Mouse (Mus musculus) G1E (cell line): ENCODE measurements around the gene Prrg2. TPM values are rescaled to one million over a fixed set of nuclear protein-coding genes. Genes with fewer than 3 reads are reported as not detected.

Source experiments
- ATAC-seq: 2 replicates; pipeline ENCODE4 v1.8.0; 2016; ENCODE audit warnings: mild to moderate bottlenecking; ENCODE audit not compliant: insufficient number of reproducible peaks, poor library complexity, low FRiP score, severe bottlenecking; ENCODE audit errors: extremely low read depth
- DNase-seq: peaks from one replicate; pipeline ENCODE4 v3.0.0; 2012; ENCODE audit warnings: low spot score
- H3K27me3 ChIP-seq: 2 replicates; pipeline ENCODE4 v1.6.1; 2012; ENCODE audit warnings: mild to moderate bottlenecking, low read length, inconsistent platforms; ENCODE audit not compliant: insufficient read depth
- H3K36me3 ChIP-seq: replicated peaks from 2 replicates; pipeline ENCODE3; 2012; ENCODE audit warnings: mild to moderate bottlenecking, inconsistent platforms
- H3K4me1 ChIP-seq: 2 replicates; pipeline ENCODE4 v1.6.1; 2012; ENCODE audit warnings: low read depth, low read length, inconsistent platforms, mixed read lengths; ENCODE audit not compliant: insufficient read depth
- H3K4me3 ChIP-seq: 2 replicates; pipeline ENCODE4 v1.5.1; 2012; ENCODE audit warnings: low read depth, mild to moderate bottlenecking, inconsistent platforms, low read length, moderate library complexity, mixed read lengths
- H3K9me3 ChIP-seq: replicated peaks from 2 replicates; pipeline ENCODE4 v1.6.1; 2012; ENCODE audit warnings: inconsistent platforms
- CTCF ChIP-seq: IDR thresholded peaks from 2 replicates; pipeline ENCODE4 v1.5.1; 2012; ENCODE audit warnings: low read depth, low read length, inconsistent platforms, mixed read lengths
- GATA1 ChIP-seq: IDR thresholded peaks from 2 replicates; pipeline ENCODE4 v1.6.1; 2012; ENCODE audit warnings: borderline replicate concordance, low read length, inconsistent platforms, mixed read lengths
- GATA2 ChIP-seq: IDR thresholded peaks from 2 replicates; pipeline ENCODE4 v1.6.1; 2012; ENCODE audit warnings: low read depth, low read length, inconsistent platforms, borderline replicate concordance
- POLR2AphosphoS5 ChIP-seq: IDR thresholded peaks from 2 replicates; pipeline ENCODE4 v1.6.1; 2012; ENCODE audit warnings: low read depth, low read length, inconsistent platforms; ENCODE audit not compliant: insufficient replicate concordance
- TAL1 ChIP-seq: conservative IDR thresholded peaks from 2 replicates; pipeline ENCODE4 v1.6.1; 2012; ENCODE audit warnings: low read depth, low read length, inconsistent platforms, mixed read lengths
- polyA plus RNA-seq: library from polyadenylated mRNA; stranded (reverse); fragments of >175 nt; gene quantifications from 2 replicates; pipeline ENCODE4 v1.2.3, GENCODE M21; 2012
- total RNA-seq, 2 experiments: library from RNA; stranded (forward) in 1 of 2; stranded (reverse) in 1 of 2; fragments of 200-1000 nt in 1 of 2; fragments of >200 nt in 1 of 2; fragmentation: Nextera tagmentation in 1 of 2; gene quantifications; 2 replicates each; pipeline ENCODE4 v1.2.3; 2014 to 2017

Prrg2 gene
- total and polyA plus RNA-seq, 3 experiments, result 9.5 to 34.7 (median 17.8) TPM

DNA sequence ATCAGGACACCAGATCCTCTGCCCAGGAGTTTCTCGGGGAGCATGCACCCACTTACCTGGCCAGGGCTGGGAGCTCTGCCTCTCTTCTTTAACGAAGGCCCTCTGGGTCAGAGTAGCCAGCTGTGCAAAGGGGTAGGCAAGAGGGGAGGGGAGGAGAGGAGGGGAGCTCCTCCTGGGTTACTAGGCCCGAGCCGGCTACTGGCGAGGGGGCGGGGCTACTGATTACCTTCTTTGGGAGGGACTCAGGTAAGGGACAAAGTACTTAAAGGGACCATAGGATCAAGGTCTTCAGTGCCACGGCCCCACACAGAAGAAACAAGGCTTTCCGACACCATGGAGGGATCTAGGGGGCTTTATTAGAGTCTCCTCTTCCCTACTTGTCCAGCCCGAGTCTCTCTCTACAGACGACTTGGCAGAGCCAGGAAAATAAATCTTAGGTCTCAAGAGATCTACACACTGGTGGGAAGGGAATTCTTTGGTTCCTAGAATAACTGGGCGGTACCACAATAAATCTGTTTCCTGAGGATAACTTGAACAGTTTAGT lies 873 bp downstream of the Prrg2 start:
- Histone ChIP-seq H3K4me3 (peak overlapping the region; percentile 73), H3K4me1 (peaks cover 55% of the 10 kb centered on the region), H3K27me3 (no peaks in the 10 kb centered on the region), H3K36me3 (peaks cover 50% of the 10 kb centered on the region), H3K9me3 (no peaks in the 10 kb centered on the region)
- ATAC-seq (no peak), DNase-seq (peak; percentile 46)
- TF ChIP-seq GATA2, result no peak
- TF ChIP-seq CTCF, result no peak
- no peak for TF ChIP-seq POLR2AphosphoS5

DNA sequence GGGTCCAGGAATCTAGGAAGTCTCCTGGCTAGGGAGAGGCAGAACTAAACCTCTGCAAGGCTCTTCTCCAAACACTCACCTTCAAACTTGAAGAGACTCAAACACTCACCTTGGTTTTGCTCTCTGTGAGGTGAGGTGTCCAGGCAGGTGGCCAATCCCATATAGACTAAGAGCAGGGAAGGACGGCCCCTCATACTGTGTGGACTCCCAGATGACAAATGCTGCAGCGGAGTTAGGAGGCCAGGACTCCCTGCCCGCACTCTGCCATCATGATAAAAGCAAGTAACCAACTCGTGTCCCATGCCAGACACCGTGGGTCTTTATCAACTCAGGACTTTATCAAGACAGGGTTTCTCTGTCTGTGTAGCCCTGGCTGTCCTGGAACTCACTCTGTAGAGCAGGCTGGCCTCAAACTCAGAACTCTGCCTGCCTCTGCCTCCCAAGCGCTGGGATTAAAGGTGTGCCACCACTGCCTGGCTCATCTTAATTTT lies 1.8 kb downstream of the Prrg2 start:
- Histone ChIP-seq H3K4me3 (no peak overlapping the region; the same call in 1 of the 2 replicates), H3K27me3 (no peaks in the 10 kb centered on the region), H3K9me3 (no peaks in the 10 kb centered on the region), H3K4me1 (peaks cover 51% of the 10 kb centered on the region), H3K36me3 (peaks cover 41% of the 10 kb centered on the region)
- ATAC-seq, result no peak
- TF ChIP-seq TAL1, result no peak
- TF ChIP-seq GATA2, result no peak
- no peak for TF ChIP-seq CTCF
- TF ChIP-seq POLR2AphosphoS5, result no peak
- no peak for TF ChIP-seq GATA1
- no peak for DNase-seq

DNA sequence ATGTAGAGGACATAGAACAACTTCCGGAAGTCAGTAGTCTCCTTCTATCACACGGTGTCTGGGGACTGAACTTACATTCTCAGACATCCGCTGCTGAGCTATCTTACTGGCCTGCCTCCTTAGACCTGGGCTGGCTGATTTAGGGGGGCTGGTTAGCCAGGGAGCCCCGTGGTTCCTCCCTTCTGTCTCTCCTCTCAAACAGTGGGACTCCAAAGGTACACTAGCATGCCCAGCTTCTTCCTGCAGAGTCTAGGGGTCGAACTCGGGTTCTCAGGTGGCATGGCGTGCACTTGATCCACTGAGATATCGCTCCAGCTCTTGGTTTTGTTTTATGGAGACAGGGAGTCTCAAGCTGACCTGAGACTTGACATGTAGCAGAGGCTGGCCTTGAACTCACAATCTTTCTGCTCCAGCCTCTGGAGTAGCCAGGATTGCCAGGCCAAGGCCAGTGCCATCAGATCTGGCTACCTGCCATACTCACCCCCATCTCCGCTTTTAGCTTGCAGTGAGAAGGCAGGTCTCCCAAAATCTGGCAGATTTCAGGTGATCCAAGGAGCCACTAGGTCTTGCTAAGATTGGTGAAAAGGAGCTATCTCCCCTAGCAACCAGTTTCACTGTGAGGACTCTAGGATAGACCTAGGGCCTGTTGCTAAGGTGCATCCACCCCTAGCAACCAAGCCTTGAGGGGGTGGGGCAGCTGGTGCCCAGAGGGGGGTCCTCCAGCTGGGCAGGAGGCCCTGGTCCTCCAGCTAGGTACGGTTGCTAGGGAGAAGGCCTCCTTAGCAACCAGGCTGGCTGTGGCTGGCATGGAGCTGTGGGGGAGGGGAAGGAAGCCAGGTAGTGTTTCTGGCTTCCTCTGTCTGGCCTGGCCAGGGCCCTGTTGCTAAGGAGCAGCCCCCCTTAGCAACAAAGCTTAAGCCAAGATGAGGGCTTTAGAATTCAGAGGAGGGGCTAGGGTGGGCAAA lies 3.6 kb downstream of the Prrg2 start:
- Histone ChIP-seq H3K4me1 (peaks cover 45% of the 10 kb centered on the region), H3K4me3 (no peak overlapping the region), H3K9me3 (no peaks in the 10 kb centered on the region), H3K27me3 (no peaks in the 10 kb centered on the region), H3K36me3 (peaks cover 25% of the 10 kb centered on the region)
- TF ChIP-seq POLR2AphosphoS5, result no peak
- no peak for TF ChIP-seq GATA1
- no peak for TF ChIP-seq TAL1
- no peak for TF ChIP-seq GATA2
- TF ChIP-seq CTCF, result no peak
- DNase-seq (no peak), ATAC-seq (no peak)

- H3K36me3 ChIP-seq, result peaks cover 24% of the 10 kb centered on the region
- H3K27me3 ChIP-seq, result no peaks in the 10 kb centered on the region
- no peaks in the 10 kb centered on the region for H3K9me3 ChIP-seq
- ATAC-seq, result no peak
- H3K4me3 ChIP-seq, result no peak overlapping the region
- H3K4me1 ChIP-seq, result peaks cover 47% of the 10 kb centered on the region
- no peak for DNase-seq
- TF ChIP-seq POLR2AphosphoS5, result no peak
- no peak for TF ChIP-seq GATA2
- no peak for TF ChIP-seq TAL1
- no peak for TF ChIP-seq GATA1
- no peak for TF ChIP-seq CTCF
Observed at GRCm38 (mm10) chr7:45056972-45057348, 5.5 kb downstream of the Prrg2 start.

GRCm38 (mm10) chr7:45056329-45056971 lies 6.0 kb downstream of the Prrg2 start:
- H3K4me1 ChIP-seq, result peaks cover 48% of the 10 kb centered on the region
- H3K9me3 ChIP-seq, result no peaks in the 10 kb centered on the region
- ATAC-seq (no peak), DNase-seq (no peak)
- H3K4me3 ChIP-seq, result no peak overlapping the region
- H3K27me3 ChIP-seq, result no peaks in the 10 kb centered on the region
- peaks cover 27% of the 10 kb centered on the region for H3K36me3 ChIP-seq
- no peak for TF ChIP-seq POLR2AphosphoS5
- TF ChIP-seq CTCF, result no peak
- TF ChIP-seq GATA2, result no peak
- TF ChIP-seq TAL1, result no peak
- no peak for TF ChIP-seq GATA1

DNA sequence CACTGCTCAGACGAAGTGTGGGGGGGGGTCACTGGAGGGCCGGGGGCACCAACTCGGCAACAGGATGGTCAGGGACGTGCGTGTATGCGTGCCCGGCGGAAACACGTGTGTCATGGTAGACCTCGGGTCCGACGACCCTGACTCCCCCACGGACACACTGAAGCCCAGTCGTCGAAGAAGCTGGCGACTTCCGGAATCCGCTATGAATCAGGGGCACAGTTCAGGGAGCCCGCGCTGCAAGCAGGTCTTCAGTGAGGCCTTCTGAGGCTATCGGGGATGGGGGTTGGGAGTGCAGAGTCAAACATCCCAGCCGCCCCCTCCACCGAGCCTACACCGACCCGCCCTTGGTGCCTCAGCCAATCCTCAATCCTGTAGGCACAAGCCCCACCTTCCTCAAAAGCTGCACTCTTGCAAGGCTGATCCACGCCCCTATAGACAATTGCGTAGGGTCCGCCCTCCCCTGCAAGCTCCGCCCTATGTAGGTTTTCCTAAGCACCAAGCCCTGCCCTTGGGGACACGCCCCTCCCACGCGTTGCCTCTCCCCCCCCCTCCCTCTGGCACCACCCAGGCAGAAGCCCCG lies 8.5 kb downstream of the Prrg2 start:
- peak; percentile 97 for DNase-seq
- Histone ChIP-seq H3K4me1 (peaks cover 46% of the 10 kb centered on the region), H3K4me3 (peak overlapping the region; percentile 76), H3K27me3 (no peaks in the 10 kb centered on the region), H3K36me3 (peaks cover 35% of the 10 kb centered on the region), H3K9me3 (no peaks in the 10 kb centered on the region)
- peak; percentile 96 for ATAC-seq
- no peak for TF ChIP-seq POLR2AphosphoS5
- no peak for TF ChIP-seq CTCF
- TF ChIP-seq GATA2, result no peak
- no peak for TF ChIP-seq GATA1
- no peak for TF ChIP-seq TAL1
